Mouse (Mus musculus): ENCODE data around the gene Caps2. TPM values are rescaled to one million over a fixed set of nuclear protein-coding genes. Genes with fewer than 3 reads are reported as not detected.

Caps2 gene
- total and polyA plus RNA-seq, 3 experiments, result not detected

GRCm38 (mm10) chr10:112248273-112248672 is 84.9 kb downstream of the Caps2 start:
- intact Hi-C loops (cut with DNase I), result no loop called here
- no peaks in the 10 kb centered on the region for H3K4me1 ChIP-seq (ENCODE audit: control insufficient read depth, insufficient read depth, low read length)
- WGBS, result 80% methylated on average over 2 of the region's 2 CpGs
- DNase-seq, result no peak
- no peak overlapping the region for H3K4me3 ChIP-seq
- H3K79me2 ChIP-seq (replicated peaks; ENCODE audit: control insufficient read depth, insufficient read depth, low read length), result no peaks in the 10 kb centered on the region
- H3K36me3 ChIP-seq (ENCODE audit: control insufficient read depth, insufficient read depth, low read length), result no peaks in the 10 kb centered on the region
- no peak overlapping the region for H3K9ac ChIP-seq (ENCODE audit: low read depth, low read length)
- no peak overlapping the region for H3K27ac ChIP-seq
- no peak for TF ChIP-seq CTCF (IDR thresholded peaks at IDR 0.05)
- no peak for TF ChIP-seq EP300 (IDR thresholded peaks at IDR 0.05; ENCODE audit: insufficient read depth, low read depth, low read length)
- TF ChIP-seq POLR2A (IDR thresholded peaks at IDR 0.05; ENCODE audit: insufficient read depth, low read depth, low read length), result no peak
- no peaks in the 10 kb centered on the region for H3K27me3 ChIP-seq (ENCODE audit: control insufficient read depth, insufficient read depth, low read length)

- WGBS, result 75% methylated on average over 3 of the region's 3 CpGs
- H3K4me1 ChIP-seq (ENCODE audit: control insufficient read depth, insufficient read depth, low read length), result no peaks in the 10 kb centered on the region
- intact Hi-C loops (cut with DNase I), result no loop called here
- no peaks in the 10 kb centered on the region for H3K36me3 ChIP-seq (ENCODE audit: control insufficient read depth, insufficient read depth, low read length)
- no peak overlapping the region for H3K4me3 ChIP-seq
- DNase-seq, result no peak
- no peaks in the 10 kb centered on the region for H3K27me3 ChIP-seq (ENCODE audit: control insufficient read depth, insufficient read depth, low read length)
- H3K27ac ChIP-seq, result no peak overlapping the region
- TF ChIP-seq CTCF (IDR thresholded peaks at IDR 0.05) (no peak), POLR2A (IDR thresholded peaks at IDR 0.05; ENCODE audit: insufficient read depth, low read depth, low read length) (no peak), EP300 (IDR thresholded peaks at IDR 0.05; ENCODE audit: insufficient read depth, low read depth, low read length) (no peak)
- no peaks in the 10 kb centered on the region for H3K79me2 ChIP-seq (replicated peaks; ENCODE audit: control insufficient read depth, insufficient read depth, low read length)
- no peak overlapping the region for H3K9ac ChIP-seq (ENCODE audit: low read depth, low read length)
These were observed 100.0 kb downstream of the Caps2 start for GRCm38 (mm10) chr10:112263467-112263866.

Other genes starting within 250 kb of the Caps2 start
- gene Krr1, start 191.0 kb upstream of the Caps2 start, total RNA-seq (2021), result 10 to 100 TPM; 24.2 to 27.0 TPM
- gene Krr1, start 191.0 kb upstream of the Caps2 start, polyA plus RNA-seq (2012; rRNA removed), result 7.0 and 10.1 TPM in 2 replicates
- 1 to 10 TPM in 1 of 2 experiments, under 1 TPM in 1; 0.94 to 1.2 TPM for gene Glipr1, start 161.0 kb upstream of the Caps2 start, total RNA-seq (2021)
- 2.1 and 3.0 TPM in 2 replicates for gene Glipr1, start 161.0 kb upstream of the Caps2 start, polyA plus RNA-seq (2012; rRNA removed)
- gene Glipr1l1, start 103.4 kb upstream of the Caps2 start, total RNA-seq (2021), result not detected
- not detected in 2 replicates for gene Glipr1l1, start 103.4 kb upstream of the Caps2 start, polyA plus RNA-seq (2012; rRNA removed)
- gene Glipr1l2, start 80.3 kb upstream of the Caps2 start, total RNA-seq (2021), result not detected
- not detected in 2 replicates for gene Glipr1l2, start 80.3 kb upstream of the Caps2 start, polyA plus RNA-seq (2012; rRNA removed)
- gene Glipr1l3, start 3.3 kb upstream of the Caps2 start, total RNA-seq (2021), result not detected
- not detected in 2 replicates for gene Glipr1l3, start 3.3 kb upstream of the Caps2 start, polyA plus RNA-seq (2012; rRNA removed)
- gene Kcnc2, start 107.5 kb downstream of the Caps2 start, total RNA-seq (2021), result under 1 TPM; 0.39 to 0.41 TPM
- 0.44 and 0.49 TPM in 2 replicates for gene Kcnc2, start 107.5 kb downstream of the Caps2 start, polyA plus RNA-seq (2012; rRNA removed)

Data from heart, adult 2 months (tissue).